Mouse (Mus musculus) neural tube, embryonic 11.5 days (tissue): Measurements from ENCODE around the gene Arhgap32. TPM values are rescaled to one million over a fixed set of nuclear protein-coding genes. Genes with fewer than 3 reads are reported as not detected.

ENCODE experiments used
- ATAC-seq: fragments of 200-750 bp; cut with Nextera tagmentation; 2 replicates; pipeline ENCODE4 v1.8.0; 2017; ENCODE audit warnings: moderate number of reproducible peaks, mild to moderate bottlenecking, moderate TSS enrichment, moderate library complexity; ENCODE audit not compliant: insufficient read depth, low FRiP score, low TSS enrichment
- DNase-seq: peaks from one replicate; pipeline ENCODE4 v3.0.0-alpha.2; 2015; ENCODE audit warnings: low spot score
- H3K27ac ChIP-seq: fragments of 300-500 bp; sonication (generic); 2 replicates; pipeline ENCODE4 v1.5.1; 2014; ENCODE audit warnings: low read depth, mild to moderate bottlenecking, low read length
- H3K27me3 ChIP-seq: fragments of 300-500 bp; sonication (generic); 2 replicates; pipeline ENCODE4 v1.6.1; 2014; ENCODE audit warnings: mild to moderate bottlenecking, low read length, mixed read lengths; ENCODE audit not compliant: control insufficient read depth, insufficient read depth
- H3K36me3 ChIP-seq: fragments of 300-500 bp; sonication (generic); 2 replicates; pipeline ENCODE4 v1.6.1; 2014; ENCODE audit warnings: mild to moderate bottlenecking, low read length, moderate library complexity, mixed read lengths; ENCODE audit not compliant: control insufficient read depth, insufficient read depth
- H3K4me1 ChIP-seq: fragments of 300-500 bp; sonication (generic); 2 replicates; pipeline ENCODE4 v1.6.1; 2014; ENCODE audit warnings: low read length, mixed read lengths; ENCODE audit not compliant: control insufficient read depth, insufficient read depth
- H3K4me2 ChIP-seq: fragments of 300-500 bp; sonication (generic); 2 replicates; pipeline ENCODE4 v1.6.1; 2014; ENCODE audit warnings: low read depth, mild to moderate bottlenecking, moderate library complexity
- H3K4me3 ChIP-seq: fragments of 300-500 bp; sonication (generic); 2 replicates; pipeline ENCODE4 v1.5.1; 2014; ENCODE audit warnings: low read depth, low read length
- H3K9ac ChIP-seq: fragments of 300-500 bp; sonication (generic); 2 replicates; pipeline ENCODE4 v1.6.1; 2014; ENCODE audit warnings: mild to moderate bottlenecking, low read length
- H3K9me3 ChIP-seq: fragments of 300-500 bp; sonication (generic); 2 replicates; pipeline ENCODE4 v1.6.1; 2016; ENCODE audit warnings: low read length; ENCODE audit not compliant: control insufficient read depth
- WGBS: fragments of 180-500 bp; shearing (Covaris S2); extraction: QIAGEN DNeasy Blood & Tissue Kit; methylation state at CpG from one replicate; pipeline ENCODE4 v1.1.7; 2014; 5-methylcytosine and 5-hydroxymethylcytosine counted together
- polyA plus RNA-seq: library from polyadenylated mRNA; unstranded; fragments of >200 nt; fragmentation: Nextera tagmentation; extraction: Ambion mirVana; gene quantifications from 2 replicates; pipeline ENCODE4 v1.2.1, GENCODE M21; 2014

The Arhgap32 gene
- polyA plus RNA-seq, 1 experiment from 2014 or later, result 11.9 TPM

DNA sequence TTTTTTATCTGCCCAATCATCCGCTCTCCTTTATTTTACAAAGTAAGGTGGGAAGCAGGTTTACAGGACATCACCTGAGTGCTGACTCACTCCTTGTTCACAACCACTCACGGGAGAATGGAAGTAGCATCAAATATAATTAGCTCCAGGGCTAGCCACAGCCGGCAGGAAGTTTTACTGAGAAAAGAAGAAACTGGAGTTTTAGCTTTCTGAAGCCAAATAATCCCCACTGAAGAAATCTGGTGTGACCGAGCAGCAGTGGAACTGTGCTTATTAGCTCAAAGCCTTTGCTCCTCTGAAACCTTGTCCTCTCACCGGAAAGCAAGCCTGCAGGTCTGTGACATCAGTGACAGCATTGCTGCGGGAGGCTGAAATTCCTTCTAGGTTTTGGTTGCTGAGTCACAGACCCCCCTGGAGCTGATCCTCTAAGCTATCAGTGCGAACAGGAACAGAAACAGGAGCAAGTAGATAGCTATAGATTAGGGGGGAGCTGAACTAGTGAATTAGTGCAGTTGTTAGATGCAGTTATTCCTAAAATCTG is 88.6 kb downstream of the Arhgap32 start:
- H3K9me3 ChIP-seq, result no peaks in the 10 kb centered on the region
- H3K4me3 ChIP-seq, result no peak overlapping the region
- no peaks in the 10 kb centered on the region for H3K36me3 ChIP-seq
- H3K9ac ChIP-seq, result no peak overlapping the region
- H3K4me1 ChIP-seq, result no peaks in the 10 kb centered on the region
- ATAC-seq (no peak), DNase-seq (no peak)
- no peaks in the 10 kb centered on the region for H3K27me3 ChIP-seq
- H3K4me2 ChIP-seq, result no peak overlapping the region
- WGBS, result 75% methylated on average over 7 of the region's 7 CpGs
- no peak overlapping the region for H3K27ac ChIP-seq

DNA sequence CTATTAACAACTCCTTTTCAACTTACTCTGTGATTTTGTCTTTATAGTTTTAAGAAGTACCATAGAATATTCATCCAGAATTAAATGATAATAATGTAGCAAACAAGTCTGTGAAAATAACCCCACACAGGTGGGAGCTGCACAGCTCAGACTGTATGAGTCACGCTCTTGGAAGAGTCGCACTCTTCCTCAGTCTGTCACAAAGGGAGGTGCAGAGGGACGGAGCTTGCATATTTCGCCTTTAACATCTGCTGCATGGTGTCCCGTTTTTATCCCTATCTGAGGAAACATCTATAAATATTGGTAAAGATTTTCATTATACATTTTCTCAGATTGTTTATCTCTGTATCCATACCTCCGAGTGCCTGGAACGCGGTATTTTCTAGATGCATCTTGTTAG is 91.2 kb downstream of the Arhgap32 start:
- no peak for ATAC-seq
- WGBS, result 91% methylated on average over 8 of the region's 8 CpGs
- Histone ChIP-seq H3K4me1 (no peaks in the 10 kb centered on the region), H3K27ac (no peak overlapping the region), H3K4me3 (no peak overlapping the region), H3K27me3 (no peaks in the 10 kb centered on the region), H3K9ac (no peak overlapping the region), H3K36me3 (no peaks in the 10 kb centered on the region), H3K9me3 (no peaks in the 10 kb centered on the region), H3K4me2 (no peak overlapping the region)
- DNase-seq, result no peak

DNA sequence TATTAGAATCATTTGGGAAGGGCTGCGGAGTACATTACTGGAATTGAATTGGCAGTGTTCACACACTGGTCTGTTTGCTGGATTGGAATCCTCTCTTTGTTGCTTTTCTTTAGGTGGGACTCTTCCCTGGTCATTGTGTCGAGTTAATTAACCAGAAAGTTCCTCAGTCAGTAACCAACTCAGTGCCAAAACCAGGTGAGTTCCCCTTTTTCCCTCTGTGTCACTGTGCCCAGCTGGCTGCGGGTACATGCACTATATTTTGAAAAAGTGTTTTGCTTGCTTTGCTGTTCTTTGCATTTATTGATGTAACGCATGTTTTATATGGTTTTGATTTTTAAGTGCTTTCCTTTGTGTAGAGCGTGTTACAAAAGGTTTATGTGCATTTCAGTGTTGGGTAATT is 92.1 kb downstream of the Arhgap32 start:
- Histone ChIP-seq H3K27ac (no peak overlapping the region), H3K4me1 (no peaks in the 10 kb centered on the region), H3K4me2 (no peak overlapping the region), H3K36me3 (no peaks in the 10 kb centered on the region), H3K4me3 (no peak overlapping the region), H3K9me3 (no peaks in the 10 kb centered on the region), H3K9ac (no peak overlapping the region), H3K27me3 (no peaks in the 10 kb centered on the region)
- DNase-seq (no peak), ATAC-seq (no peak)
- 85% methylated on average over 5 of the region's 5 CpGs for WGBS

DNA sequence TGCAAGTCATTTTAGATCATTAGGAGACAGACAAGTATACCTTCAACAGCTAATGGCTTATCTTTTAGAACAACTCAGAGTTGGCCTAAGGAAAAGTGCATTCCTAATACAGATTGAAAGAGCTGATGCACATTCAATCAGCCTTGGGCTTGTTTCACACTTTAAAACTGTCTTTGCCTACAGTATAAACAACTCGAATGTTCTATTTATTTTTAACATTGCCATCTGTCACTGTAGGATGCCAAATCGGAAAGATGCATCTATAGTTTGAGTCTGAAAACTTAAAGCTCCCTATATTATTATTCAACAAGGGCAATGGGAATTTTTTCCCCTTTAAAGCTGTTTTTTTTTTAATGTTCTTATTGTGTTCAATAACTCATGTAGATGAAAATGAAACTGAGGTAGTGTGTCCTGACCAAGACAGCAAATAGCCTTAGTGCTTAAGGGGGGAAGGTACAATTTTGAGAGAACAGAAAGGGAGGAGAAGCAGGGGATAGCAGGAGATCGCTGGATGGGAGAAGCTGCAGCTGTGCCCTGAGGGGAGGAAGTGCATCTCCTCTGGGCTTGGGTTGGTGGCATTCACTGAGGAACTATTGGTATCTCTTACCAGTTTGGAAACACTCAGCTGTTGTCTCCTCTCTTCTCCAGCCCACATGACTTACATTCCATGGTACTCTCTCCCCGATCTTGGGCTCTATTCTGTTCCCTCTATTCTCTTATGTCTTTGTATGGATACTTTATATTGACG is 101.1 kb downstream of the Arhgap32 start:
- no peak overlapping the region for H3K27ac ChIP-seq
- no peak for DNase-seq
- 80% methylated on average over 5 of the region's 5 CpGs for WGBS

DNA sequence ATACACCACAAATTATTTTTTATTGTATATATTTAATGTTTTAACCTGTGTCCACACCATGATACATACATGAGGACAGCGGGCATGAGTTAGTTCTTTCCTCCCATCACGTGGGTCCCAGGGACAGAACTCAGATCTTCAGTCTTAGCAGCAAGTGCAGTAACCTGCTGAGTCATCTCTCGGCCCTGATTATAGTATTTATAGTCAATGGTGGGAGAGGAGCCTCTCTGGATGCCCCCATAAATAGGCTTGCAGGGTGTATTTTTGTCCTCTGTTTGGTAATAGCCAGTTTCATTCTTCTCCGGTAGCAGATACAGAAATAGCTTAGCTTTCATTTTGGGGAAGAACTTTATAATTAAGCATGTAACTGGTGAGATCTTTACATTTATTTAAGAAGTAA is 103.5 kb downstream of the Arhgap32 start:
- H3K27me3 ChIP-seq, result no peaks in the 10 kb centered on the region
- H3K4me1 ChIP-seq, result no peaks in the 10 kb centered on the region
- no peaks in the 10 kb centered on the region for H3K9me3 ChIP-seq
- no peak for ATAC-seq
- no peak overlapping the region for H3K4me2 ChIP-seq
- no peak for DNase-seq
- H3K27ac ChIP-seq, result no peak overlapping the region
- H3K9ac ChIP-seq, result no peak overlapping the region
- H3K36me3 ChIP-seq, result no peaks in the 10 kb centered on the region
- 82% methylated on average over 4 of the region's 4 CpGs for WGBS
- H3K4me3 ChIP-seq, result no peak overlapping the region

More for the DNA sequence above, 101.1 kb downstream of the Arhgap32 start:
- Histone ChIP-seq H3K36me3 (no peaks in the 10 kb centered on the region), H3K27me3 (no peaks in the 10 kb centered on the region), H3K4me1 (no peaks in the 10 kb centered on the region), H3K4me3 (no peak overlapping the region), H3K9ac (no peak overlapping the region), H3K9me3 (no peaks in the 10 kb centered on the region), H3K4me2 (no peak overlapping the region)
- ATAC-seq, result no peak

DNA sequence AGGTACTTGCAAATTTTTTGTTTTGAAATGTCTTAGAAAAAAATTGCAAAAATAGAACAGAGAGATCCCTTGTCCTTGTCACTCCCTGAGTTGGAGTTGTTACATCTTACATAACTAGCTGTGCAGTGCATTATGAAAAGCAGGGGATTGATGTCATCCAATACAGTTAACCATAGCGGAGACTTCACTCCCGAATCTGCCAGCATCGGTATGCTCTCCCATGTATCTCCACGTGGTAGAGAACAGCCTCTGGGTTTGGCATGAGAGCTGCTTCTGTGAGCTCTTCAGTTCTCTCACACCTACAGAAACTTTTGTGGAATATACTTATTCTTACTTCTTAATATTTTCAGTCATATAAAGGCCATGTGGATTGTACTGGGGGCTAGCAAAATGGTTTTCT is 106.2 kb downstream of the Arhgap32 start:
- Histone ChIP-seq H3K27ac (no peak overlapping the region), H3K4me3 (no peak overlapping the region), H3K9me3 (no peaks in the 10 kb centered on the region), H3K4me2 (no peak overlapping the region), H3K36me3 (no peaks in the 10 kb centered on the region), H3K9ac (no peak overlapping the region), H3K4me1 (no peaks in the 10 kb centered on the region), H3K27me3 (no peaks in the 10 kb centered on the region)
- no peak for ATAC-seq
- WGBS, result 89% methylated on average over 4 of the region's 4 CpGs
- DNase-seq, result no peak

DNA sequence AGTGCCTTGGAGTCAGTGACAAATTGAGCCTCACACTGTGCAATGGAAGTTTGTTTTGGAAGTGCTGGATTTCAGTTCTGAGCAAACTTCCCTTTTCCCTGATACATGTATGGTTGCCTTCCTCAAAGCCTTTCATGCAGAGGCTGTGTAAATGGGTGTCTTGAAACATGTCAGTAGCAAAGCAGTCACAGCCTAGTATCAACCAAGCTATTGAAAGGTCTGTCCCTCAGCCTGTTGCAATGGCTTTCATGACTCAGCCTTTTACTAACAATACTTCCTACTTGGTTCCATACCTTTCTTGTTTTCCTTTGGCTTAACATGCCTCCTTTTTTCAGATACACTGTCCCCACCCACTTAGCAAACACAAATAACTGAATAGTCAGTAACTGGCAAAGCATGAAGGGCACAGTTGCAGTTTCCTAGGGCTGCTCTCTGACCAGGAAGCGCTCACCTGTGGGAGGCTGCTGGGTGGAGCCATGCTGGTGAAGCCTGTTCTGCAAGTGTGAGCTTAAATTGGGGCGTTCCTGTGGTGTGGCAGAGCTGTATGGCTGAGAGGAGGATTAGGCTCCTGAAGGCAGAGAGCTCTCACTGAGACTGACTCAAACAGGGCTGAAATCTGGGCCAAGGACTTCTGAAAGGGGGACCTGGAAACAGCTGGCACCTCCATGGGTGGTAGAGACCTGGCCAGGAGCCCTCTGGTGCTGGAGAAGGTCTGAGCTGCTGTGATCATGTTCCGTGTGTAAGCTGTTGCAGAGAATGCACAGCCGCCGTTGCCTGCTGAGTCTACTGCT is 108.0 kb downstream of the Arhgap32 start:
- Histone ChIP-seq H3K4me3 (no peak overlapping the region), H3K27me3 (no peaks in the 10 kb centered on the region), H3K27ac (no peak overlapping the region), H3K9me3 (no peaks in the 10 kb centered on the region), H3K4me1 (no peaks in the 10 kb centered on the region), H3K36me3 (no peaks in the 10 kb centered on the region), H3K9ac (no peak overlapping the region), H3K4me2 (no peak overlapping the region)
- ATAC-seq (no peak), DNase-seq (no peak)
- WGBS, result 52% methylated on average over 5 of the region's 5 CpGs

DNA sequence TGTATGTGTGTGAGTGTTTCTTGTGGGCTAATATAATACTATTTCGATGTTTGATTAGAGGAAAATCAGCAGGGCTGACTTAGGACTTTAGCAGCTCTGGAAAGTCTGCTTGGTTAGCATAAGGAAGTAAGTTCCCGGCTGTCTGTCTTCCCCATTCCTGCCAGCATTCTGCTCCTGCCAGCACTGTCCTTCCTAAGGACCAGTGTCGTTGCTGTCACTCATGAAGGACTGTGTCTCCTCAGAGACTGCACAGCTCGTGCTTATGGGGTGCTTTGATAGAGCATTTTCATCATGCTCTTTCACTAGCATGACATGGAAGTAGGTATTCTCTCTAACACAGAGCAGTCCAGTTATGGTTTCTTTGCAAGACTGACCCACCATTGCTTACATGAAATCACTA is 109.0 kb downstream of the Arhgap32 start:
- no peak overlapping the region for H3K4me3 ChIP-seq
- no peaks in the 10 kb centered on the region for H3K9me3 ChIP-seq
- H3K27me3 ChIP-seq, result no peaks in the 10 kb centered on the region
- no peak for ATAC-seq
- H3K27ac ChIP-seq, result no peak overlapping the region
- 78% methylated on average over 4 of the region's 4 CpGs for WGBS
- no peak overlapping the region for H3K9ac ChIP-seq
- no peaks in the 10 kb centered on the region for H3K36me3 ChIP-seq
- no peak overlapping the region for H3K4me2 ChIP-seq
- no peaks in the 10 kb centered on the region for H3K4me1 ChIP-seq
- DNase-seq, result no peak

DNA sequence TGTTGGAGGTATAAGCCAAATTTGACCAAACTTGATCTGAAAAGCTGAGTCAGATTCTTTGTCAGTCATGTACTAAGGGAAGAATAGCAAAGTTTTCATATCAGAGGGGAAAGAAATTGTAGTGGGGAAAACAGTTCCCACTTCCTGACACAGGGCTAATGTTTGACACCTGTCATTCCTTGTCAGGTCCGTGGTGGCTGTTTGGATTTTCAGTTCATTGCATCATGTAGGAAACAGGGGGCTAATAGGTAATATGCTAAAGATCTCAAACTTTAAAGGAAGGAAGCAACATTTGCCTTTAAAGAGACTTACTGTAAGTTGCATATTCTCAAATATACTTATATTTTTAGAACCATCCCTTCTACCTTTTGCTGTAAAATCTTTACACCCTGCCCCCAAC is 109.6 kb downstream of the Arhgap32 start:
- DNase-seq (no peak), ATAC-seq (no peak)
- no peaks in the 10 kb centered on the region for H3K4me1 ChIP-seq
- no peak overlapping the region for H3K4me2 ChIP-seq
- H3K9me3 ChIP-seq, result no peaks in the 10 kb centered on the region
- H3K27me3 ChIP-seq, result no peaks in the 10 kb centered on the region
- WGBS, result 61% methylated on average over 1 of the region's 1 CpGs
- no peak overlapping the region for H3K9ac ChIP-seq
- H3K36me3 ChIP-seq, result no peaks in the 10 kb centered on the region
- no peak overlapping the region for H3K4me3 ChIP-seq
- no peak overlapping the region for H3K27ac ChIP-seq
